ENCODE assay signal across 15 mouse cellular contexts in the genomic region with DNA sequence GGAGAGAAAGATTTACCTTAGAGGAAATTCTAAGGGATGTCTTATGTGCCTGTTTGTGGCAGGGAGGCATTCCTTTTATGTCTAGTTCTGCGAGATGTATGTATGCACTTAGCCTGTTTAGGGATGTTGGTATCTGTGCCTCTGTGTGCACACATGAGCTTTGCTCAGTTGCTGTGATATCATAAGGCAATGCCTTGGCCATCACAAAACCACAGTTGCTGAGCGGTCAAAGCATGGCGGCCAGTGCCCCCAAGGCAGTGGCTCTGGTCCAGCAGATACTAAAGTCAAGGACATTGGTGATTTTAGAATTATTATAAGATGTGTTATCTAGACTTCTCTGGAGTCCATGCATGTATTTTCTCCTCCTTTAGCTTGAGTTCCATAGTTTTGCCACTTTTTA.
"Had no signal": no experiment of that assay in that cellular context is flagged by ENCODE, and none has a peak within 500 bp of the region (broad histone marks: within the 10 kb centered on the region; RNA-seq: fewer than 3 reads in every experiment).

No protein-coding gene starts in this region.

- H3K36me3 ChIP-seq: limb, embryonic 15.5 days; liver, embryonic 12.5 days; midbrain, embryonic 10.5 days; neural tube, embryonic 12.5 days; stomach, embryonic 15.5 days had no signal

- H3K27me3 ChIP-seq: limb, embryonic 15.5 days; liver, embryonic 12.5 days; neural tube, embryonic 12.5 days; stomach, embryonic 15.5 days had no signal

- H3K27ac ChIP-seq: layer of hippocampus, adult 2 months; limb, embryonic 15.5 days; liver, embryonic 12.5 days; midbrain, embryonic 10.5 days; neural tube, embryonic 12.5 days; stomach, embryonic 15.5 days had no signal

- H3K4me2 ChIP-seq: limb, embryonic 15.5 days; liver, embryonic 12.5 days; lung, embryonic 14.5 days; neural tube, embryonic 12.5 days; stomach, embryonic 15.5 days had no signal

- H3K4me3 ChIP-seq: layer of hippocampus, adult 2 months; limb, embryonic 15.5 days; liver, embryonic 12.5 days; midbrain, embryonic 10.5 days; myocyte; neural tube, embryonic 12.5 days; stomach, embryonic 15.5 days had no signal

- H3K9ac ChIP-seq: limb, embryonic 15.5 days; liver, embryonic 12.5 days; lung, embryonic 14.5 days; neural tube, embryonic 12.5 days; stomach, embryonic 15.5 days had no signal

- DNase-seq: kidney, postnatal 10 days; kidney, postnatal 4 days; lung, postnatal 10 days; lung, postnatal 4 days; right cerebral cortex, postnatal 14 days; thymus, adult 2 months; thymus, postnatal 25 days had no signal

- ATAC-seq: liver, embryonic 12.5 days had no signal

- H3K9me3 ChIP-seq: limb, embryonic 15.5 days; liver, embryonic 12.5 days; midbrain, embryonic 10.5 days; neural tube, embryonic 12.5 days; stomach, embryonic 15.5 days had no signal

- H3K4me1 ChIP-seq: limb, embryonic 15.5 days; midbrain, embryonic 10.5 days; neural tube, embryonic 12.5 days had no signal
